Mouse (Mus musculus) urinary bladder, adult 18-20 months (tissue): ENCODE data around the gene Ptprn2.

ENCODE experiments used
- DNase-seq, 2 experiments: peaks; one replicate each; pipeline ENCODE4 v3.0.0; 2022; ENCODE audit warnings: low spot score in 2 of 2, mixed read lengths in 2 of 2

Gene Ptprn2

GRCm38 (mm10) chr12:117135205-117135604 is 649.7 kb downstream of the Ptprn2 start:
- DNase-seq = no peak

- no peak for DNase-seq
Observed at GRCm38 (mm10) chr12:117136472-117137010, 651.0 kb downstream of the Ptprn2 start.

GRCm38 (mm10) chr12:117140901-117141300 is 655.4 kb downstream of the Ptprn2 start:
- no peak for DNase-seq

- no peak for DNase-seq
Observed at GRCm38 (mm10) chr12:117141394-117141793, 655.9 kb downstream of the Ptprn2 start.

GRCm38 (mm10) chr12:117149176-117149575 is 663.7 kb downstream of the Ptprn2 start:
- DNase-seq = no peak

GRCm38 (mm10) chr12:117150611-117151395 is 665.3 kb downstream of the Ptprn2 start:
- DNase-seq = no peak

GRCm38 (mm10) chr12:117151611-117152010 is 666.1 kb downstream of the Ptprn2 start:
- no peak for DNase-seq

- no peak for DNase-seq
Observed at GRCm38 (mm10) chr12:117152366-117153165, 667.0 kb downstream of the Ptprn2 start.

- DNase-seq = no peak
Observed at GRCm38 (mm10) chr12:117153166-117153480, 667.6 kb downstream of the Ptprn2 start.

GRCm38 (mm10) chr12:117153671-117154355 is 668.3 kb downstream of the Ptprn2 start:
- DNase-seq = no peak

- no peak for DNase-seq
Observed at GRCm38 (mm10) chr12:117154356-117155243, 669.1 kb downstream of the Ptprn2 start.

GRCm38 (mm10) chr12:117155307-117156220 is 670.0 kb downstream of the Ptprn2 start:
- no peak for DNase-seq

GRCm38 (mm10) chr12:117156256-117156655 is 670.7 kb downstream of the Ptprn2 start:
- DNase-seq = no peak

- DNase-seq = no peak
Observed at GRCm38 (mm10) chr12:117156786-117157185, 671.3 kb downstream of the Ptprn2 start.

GRCm38 (mm10) chr12:117157249-117157648 is 671.7 kb downstream of the Ptprn2 start:
- no peak for DNase-seq

GRCm38 (mm10) chr12:117157660-117158386 is 672.3 kb downstream of the Ptprn2 start:
- no peak for DNase-seq

- no peak for DNase-seq
Observed at GRCm38 (mm10) chr12:117158950-117159668, 673.6 kb downstream of the Ptprn2 start.

GRCm38 (mm10) chr12:117159669-117160210 is 674.2 kb downstream of the Ptprn2 start:
- no peak for DNase-seq
